Mouse (Mus musculus) lung, embryonic 14.5 days (tissue): ENCODE data around the gene Npas3. TPM values are rescaled to one million over a fixed set of nuclear protein-coding genes. Genes with fewer than 3 reads are reported as not detected.

Source experiments
- ATAC-seq: fragments of 200-750 bp; cut with Nextera tagmentation; 2 replicates; pipeline ENCODE4 v1.8.0; 2017; ENCODE audit warnings: mild to moderate bottlenecking, moderate TSS enrichment, moderate library complexity; ENCODE audit not compliant: insufficient read depth
- DNase-seq: peaks from one replicate; pipeline ENCODE4 v3.0.0-alpha.2; 2015
- H3K27ac ChIP-seq: fragments of 300-500 bp; sonication (generic); 2 replicates; pipeline ENCODE4 v1.5.1; 2014; ENCODE audit warnings: low read depth, mild to moderate bottlenecking, moderate library complexity
- H3K27me3 ChIP-seq: fragments of 300-500 bp; sonication (generic); 2 replicates; pipeline ENCODE4 v1.6.1; 2014; ENCODE audit warnings: low read length, control low read depth; ENCODE audit not compliant: insufficient read depth
- H3K36me3 ChIP-seq: fragments of 300-500 bp; sonication (generic); 2 replicates; pipeline ENCODE4 v1.6.1; 2014; ENCODE audit warnings: control low read depth; ENCODE audit not compliant: insufficient read depth
- H3K4me1 ChIP-seq: fragments of 300-500 bp; sonication (generic); 2 replicates; pipeline ENCODE4 v1.6.1; 2014; ENCODE audit warnings: antibody characterized with exemption, control low read depth; ENCODE audit not compliant: insufficient read depth
- H3K4me2 ChIP-seq: fragments of 300-500 bp; sonication (generic); 2 replicates; pipeline ENCODE4 v1.6.1; 2014; ENCODE audit warnings: mild to moderate bottlenecking
- H3K4me3 ChIP-seq: fragments of 300-500 bp; sonication (generic); 2 replicates; pipeline ENCODE4 v1.5.1; 2014; ENCODE audit warnings: low read depth, low read length
- H3K9ac ChIP-seq: fragments of 300-500 bp; sonication (generic); 2 replicates; pipeline ENCODE4 v1.6.1; 2014
- H3K9me3 ChIP-seq: fragments of 300-500 bp; sonication (generic); 2 replicates; pipeline ENCODE4 v1.6.1; 2016; ENCODE audit warnings: low read depth, low read length, control low read depth
- CTCF ChIP-seq: IDR thresholded peaks from 2 replicates; pipeline ENCODE4 v1.5.1; 2016; ENCODE audit warnings: antibody characterized with exemption, low read depth
- WGBS: fragments of 180-500 bp; shearing (Covaris S2); extraction: QIAGEN DNeasy Blood & Tissue Kit; methylation state at CpG from one replicate; pipeline ENCODE4 v1.1.7; 2014; 5-methylcytosine and 5-hydroxymethylcytosine counted together
- polyA plus RNA-seq: library from polyadenylated mRNA; unstranded; fragments of >200 nt; fragmentation: Nextera tagmentation; extraction: Ambion mirVana; gene quantifications from 2 replicates; pipeline ENCODE4 v1.2.1, GENCODE M21; 2014

The Npas3 gene
- polyA plus RNA-seq, 1 experiment from 2014 or later = 0.62 TPM

DNA sequence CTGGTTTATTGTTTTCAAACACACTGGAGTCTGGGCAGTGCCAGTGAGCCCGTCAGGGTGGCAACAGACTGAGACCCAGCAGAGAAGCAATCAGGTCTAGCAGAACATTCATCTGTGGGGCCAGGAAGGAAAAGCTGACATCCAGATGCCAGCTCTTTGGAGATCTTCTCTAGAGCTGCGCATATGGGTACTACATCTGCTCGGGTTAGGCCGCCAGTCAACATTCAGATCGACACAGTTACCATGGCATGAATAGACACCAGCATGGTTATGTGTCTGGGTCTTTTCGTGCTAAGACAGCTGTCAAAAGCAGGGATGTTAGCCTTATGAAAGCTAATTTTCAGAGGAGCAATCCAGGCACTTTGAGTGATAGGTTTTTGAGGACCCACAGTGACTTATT lies 407.8 kb downstream of the Npas3 start:
- TF ChIP-seq CTCF = no peak
- H3K4me1 ChIP-seq = no peaks in the 10 kb centered on the region
- no peaks in the 10 kb centered on the region for H3K36me3 ChIP-seq
- H3K9me3 ChIP-seq = no peaks in the 10 kb centered on the region
- H3K27ac ChIP-seq = no peak overlapping the region
- no peaks in the 10 kb centered on the region for H3K27me3 ChIP-seq
- H3K4me3 ChIP-seq = no peak overlapping the region
- no peak overlapping the region for H3K9ac ChIP-seq
- no peak for ATAC-seq
- WGBS = 80% methylated on average over 6 of the region's 6 CpGs
- H3K4me2 ChIP-seq = no peak overlapping the region
- DNase-seq = no peak

- H3K9me3 ChIP-seq = no peaks in the 10 kb centered on the region
- no peaks in the 10 kb centered on the region for H3K36me3 ChIP-seq
- H3K27me3 ChIP-seq = no peaks in the 10 kb centered on the region
- no peaks in the 10 kb centered on the region for H3K4me1 ChIP-seq
- 17% methylated on average over 5 of the region's 5 CpGs for WGBS
- no peak for TF ChIP-seq CTCF
- no peak overlapping the region for H3K27ac ChIP-seq
- H3K4me3 ChIP-seq = no peak overlapping the region
- H3K9ac ChIP-seq = no peak overlapping the region
- ATAC-seq = peak; percentile 62
- peak; percentile 49 for DNase-seq
- no peak overlapping the region for H3K4me2 ChIP-seq
Measured at GRCm38 (mm10) chr12:53664084-53664483, 415.6 kb downstream of the Npas3 start.

DNA sequence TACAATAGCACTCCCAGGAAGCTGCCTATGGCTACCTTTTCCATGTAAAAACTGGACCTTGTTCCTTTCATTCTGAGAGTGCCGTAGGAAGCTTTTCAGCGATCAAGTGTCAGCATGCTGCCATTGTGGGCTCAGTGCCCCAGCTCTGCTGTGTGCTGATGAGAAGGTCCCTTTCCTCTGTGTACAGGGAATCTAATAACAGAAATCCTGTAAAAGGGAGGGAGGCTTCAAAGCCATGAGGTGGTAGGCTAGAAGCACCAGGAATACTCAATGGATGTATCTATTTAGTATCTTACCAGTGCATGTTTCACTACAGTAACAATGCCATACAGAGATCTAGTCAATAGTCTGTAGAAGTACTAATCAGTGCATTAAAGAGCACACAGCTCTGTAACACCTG lies 423.4 kb downstream of the Npas3 start:
- 92% methylated on average over 2 of the region's 2 CpGs for WGBS
- no peak for TF ChIP-seq CTCF
- ATAC-seq = no peak

GRCm38 (mm10) chr12:53677091-53677630 lies 428.7 kb downstream of the Npas3 start:
- Histone ChIP-seq H3K4me1 (no peaks in the 10 kb centered on the region), H3K27me3 (no peaks in the 10 kb centered on the region), H3K9ac (no peak overlapping the region), H3K4me3 (no peak overlapping the region), H3K27ac (no peak overlapping the region), H3K9me3 (no peaks in the 10 kb centered on the region), H3K36me3 (no peaks in the 10 kb centered on the region), H3K4me2 (no peak overlapping the region)
- DNase-seq = no peak
- no peak for TF ChIP-seq CTCF
- no peak for ATAC-seq
- 48% methylated on average over 3 of the region's 3 CpGs for WGBS

More for the DNA sequence above, 423.4 kb downstream of the Npas3 start:
- H3K36me3 ChIP-seq = no peaks in the 10 kb centered on the region
- H3K9me3 ChIP-seq = no peaks in the 10 kb centered on the region
- H3K4me1 ChIP-seq = no peaks in the 10 kb centered on the region
- H3K27ac ChIP-seq = no peak overlapping the region
- no peak overlapping the region for H3K4me3 ChIP-seq
- no peak for DNase-seq
- H3K27me3 ChIP-seq = no peaks in the 10 kb centered on the region
- no peak overlapping the region for H3K4me2 ChIP-seq
- no peak overlapping the region for H3K9ac ChIP-seq

DNA sequence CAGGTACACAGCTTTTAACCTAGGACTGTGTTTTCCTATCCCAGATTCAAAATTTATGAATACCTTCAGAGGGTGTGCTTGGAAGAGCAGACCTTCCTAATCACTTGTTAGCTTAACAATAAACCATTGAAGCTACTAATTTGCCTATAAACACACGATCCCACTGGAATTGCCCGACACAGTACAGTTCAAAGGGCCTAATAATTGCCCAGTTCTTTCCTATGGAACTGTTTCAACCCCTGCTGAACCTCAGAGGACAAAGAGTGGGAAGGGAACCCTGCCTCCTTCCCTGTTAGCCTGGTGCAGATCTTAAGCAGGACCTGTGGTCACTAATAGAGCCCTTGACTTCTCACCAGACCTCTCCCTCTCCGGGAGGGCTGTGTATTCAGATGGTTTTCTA lies 429.7 kb downstream of the Npas3 start:
- WGBS = 60% methylated on average over 3 of the region's 3 CpGs
- ATAC-seq = no peak
- no peak overlapping the region for H3K27ac ChIP-seq
- H3K36me3 ChIP-seq = no peaks in the 10 kb centered on the region
- H3K4me3 ChIP-seq = no peak overlapping the region
- no peaks in the 10 kb centered on the region for H3K9me3 ChIP-seq
- H3K27me3 ChIP-seq = no peaks in the 10 kb centered on the region
- no peak for TF ChIP-seq CTCF
- H3K9ac ChIP-seq = no peak overlapping the region
- H3K4me1 ChIP-seq = no peaks in the 10 kb centered on the region
- no peak overlapping the region for H3K4me2 ChIP-seq
- DNase-seq = no peak

DNA sequence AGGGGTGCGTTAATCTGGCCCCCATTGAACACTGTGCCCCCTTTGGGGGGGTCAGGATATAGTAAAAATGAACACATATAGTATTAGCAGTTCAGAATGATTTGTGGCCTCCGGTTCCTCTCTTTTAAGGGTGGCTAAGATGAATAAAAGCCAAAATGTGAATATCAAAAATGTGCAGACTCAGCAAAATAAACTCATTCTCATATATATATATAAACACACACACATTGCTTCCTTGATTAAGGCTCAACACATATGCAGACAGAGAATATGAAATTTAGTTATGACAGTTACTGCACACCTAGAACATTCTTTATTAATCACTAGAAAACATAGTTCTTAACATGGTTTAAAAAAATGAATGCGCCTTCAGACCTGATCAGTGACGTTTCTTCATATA lies 430.7 kb downstream of the Npas3 start:
- no peak for TF ChIP-seq CTCF
- H3K9ac ChIP-seq = no peak overlapping the region
- DNase-seq = no peak
- ATAC-seq = no peak
- H3K9me3 ChIP-seq = no peaks in the 10 kb centered on the region
- no peak overlapping the region for H3K4me3 ChIP-seq
- 90% methylated on average over 4 of the region's 4 CpGs for WGBS
- H3K4me1 ChIP-seq = no peaks in the 10 kb centered on the region
- H3K27me3 ChIP-seq = no peaks in the 10 kb centered on the region
- no peaks in the 10 kb centered on the region for H3K36me3 ChIP-seq
- no peak overlapping the region for H3K27ac ChIP-seq
- no peak overlapping the region for H3K4me2 ChIP-seq

- Histone ChIP-seq H3K27me3 (no peaks in the 10 kb centered on the region), H3K9ac (no peak overlapping the region), H3K4me1 (no peaks in the 10 kb centered on the region), H3K4me3 (no peak overlapping the region), H3K36me3 (no peaks in the 10 kb centered on the region), H3K9me3 (no peaks in the 10 kb centered on the region), H3K27ac (no peak overlapping the region), H3K4me2 (no peak overlapping the region)
- DNase-seq (no peak), ATAC-seq (no peak)
- WGBS = 77% methylated on average over 3 of the region's 3 CpGs
- TF ChIP-seq CTCF = no peak
Measured at GRCm38 (mm10) chr12:53680501-53680900, 432.0 kb downstream of the Npas3 start.

GRCm38 (mm10) chr12:53682036-53682435 lies 433.6 kb downstream of the Npas3 start:
- DNase-seq (peak; percentile 26), ATAC-seq (no peak)
- Histone ChIP-seq H3K9me3 (no peaks in the 10 kb centered on the region), H3K4me1 (no peaks in the 10 kb centered on the region), H3K36me3 (no peaks in the 10 kb centered on the region), H3K27ac (no peak overlapping the region), H3K4me2 (no peak overlapping the region), H3K9ac (no peak overlapping the region), H3K4me3 (no peak overlapping the region), H3K27me3 (no peaks in the 10 kb centered on the region)
- WGBS = 43% methylated on average over 3 of the region's 3 CpGs
- peak; percentile 45 for TF ChIP-seq CTCF
